Mouse (Mus musculus) cerebellum, adult 2 months (tissue): ENCODE measurements around the gene Smtnl1.

Experiments
- CTCF ChIP-seq: fragments of 200-500 bp; IDR thresholded peaks from 2 replicates; pipeline ENCODE4 v1.5.1; 2011; ENCODE audit warnings: low read depth, mild to moderate bottlenecking, control low read depth, low read length, moderate library complexity, borderline replicate concordance; ENCODE audit not compliant: insufficient read depth
- POLR2A ChIP-seq: fragments of 200-500 bp; IDR thresholded peaks from 2 replicates; pipeline ENCODE4 v1.6.1; 2011; ENCODE audit warnings: low read length, control low read depth, borderline replicate concordance; ENCODE audit not compliant: insufficient read depth

GRCm38 (mm10) chr2:84803963-84804362 lies 18.5 kb downstream of the Smtnl1 start:
- TF ChIP-seq POLR2A (no peak), CTCF (no peak)
